Mouse (Mus musculus) urinary bladder, postnatal 25 days (tissue): ENCODE results near the gene Kirrel.

Experiments used
- DNase-seq: peaks from one replicate; pipeline ENCODE4 v3.0.0; 2022; ENCODE audit warnings: low spot score

The Kirrel gene

DNA sequence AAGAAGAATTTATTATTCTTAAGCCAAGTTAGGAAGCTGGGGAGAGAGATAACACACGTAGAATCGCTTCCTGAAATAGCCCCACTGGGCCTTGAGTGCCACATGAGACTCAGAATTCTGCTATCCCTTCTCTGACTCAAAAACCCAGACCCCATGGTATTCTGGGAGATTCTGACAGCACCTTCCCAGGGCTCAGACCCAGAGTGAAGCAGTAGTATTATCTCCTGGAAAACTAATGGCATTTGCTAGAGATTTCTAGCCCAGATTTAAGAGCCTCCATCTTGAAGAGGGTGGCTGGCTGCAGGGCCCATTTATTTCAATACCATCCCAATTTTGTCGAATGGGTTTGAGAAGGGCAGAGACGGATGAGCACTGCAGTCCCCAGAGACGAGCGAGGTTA, 6.9 kb downstream of the Kirrel start:
- DNase-seq = no peak

DNA sequence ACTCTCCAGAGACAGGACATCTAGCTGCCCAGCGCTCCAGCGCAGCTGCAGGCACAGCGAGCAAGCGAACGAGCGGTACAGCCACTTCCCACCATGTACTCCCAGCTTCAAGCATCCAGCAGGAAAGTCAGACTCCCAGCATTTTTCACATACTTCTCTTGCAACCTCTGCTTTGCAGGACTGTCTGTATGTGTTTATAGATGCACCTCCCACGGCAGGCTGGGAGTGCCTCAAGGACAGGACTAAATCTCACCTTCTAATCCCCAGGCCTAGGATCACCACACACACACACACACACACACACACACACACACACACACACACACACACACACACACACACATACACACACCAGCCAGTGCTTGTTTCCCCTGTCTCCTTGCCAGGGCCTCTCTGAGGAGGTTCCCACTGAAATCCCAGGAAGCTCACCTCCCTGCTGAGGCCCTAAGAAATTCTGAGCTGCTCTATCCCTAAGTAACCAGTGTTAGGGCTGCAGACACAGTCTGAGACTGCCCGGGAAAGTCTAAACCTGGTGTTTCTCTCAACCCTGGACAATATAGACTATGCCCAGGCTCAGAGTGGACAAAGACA, 9.2 kb downstream of the Kirrel start:
- no peak for DNase-seq

GRCm38 (mm10) chr3:87164099-87164815, 10.3 kb downstream of the Kirrel start:
- DNase-seq = peak; percentile 0

- DNase-seq = no peak
Observed at GRCm38 (mm10) chr3:87163116-87163515, 11.4 kb downstream of the Kirrel start.

DNA sequence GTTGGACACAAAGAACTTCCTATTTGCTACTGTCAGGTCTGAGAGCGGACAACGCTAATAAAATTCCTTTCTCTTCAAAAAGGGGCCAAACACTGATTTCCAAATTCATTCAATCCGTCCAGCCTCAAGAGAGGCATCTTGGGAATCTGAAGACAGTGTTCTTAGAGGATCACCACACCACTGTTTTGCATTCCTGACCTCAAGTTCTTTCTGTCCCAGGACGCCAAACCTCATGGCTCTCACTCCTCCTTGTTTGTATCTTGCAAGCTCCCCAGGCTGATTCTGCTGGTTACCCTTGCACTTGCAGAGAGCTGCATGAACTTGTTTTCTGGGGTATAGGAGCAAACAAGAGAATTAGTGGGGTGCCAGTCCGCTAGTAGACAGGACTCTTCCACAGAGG, 12.2 kb downstream of the Kirrel start:
- DNase-seq = no peak

GRCm38 (mm10) chr3:87161601-87162000, 12.9 kb downstream of the Kirrel start:
- no peak for DNase-seq

GRCm38 (mm10) chr3:87160819-87161509, 13.6 kb downstream of the Kirrel start:
- DNase-seq = no peak

GRCm38 (mm10) chr3:87159190-87159589, 15.4 kb downstream of the Kirrel start:
- no peak for DNase-seq

DNA sequence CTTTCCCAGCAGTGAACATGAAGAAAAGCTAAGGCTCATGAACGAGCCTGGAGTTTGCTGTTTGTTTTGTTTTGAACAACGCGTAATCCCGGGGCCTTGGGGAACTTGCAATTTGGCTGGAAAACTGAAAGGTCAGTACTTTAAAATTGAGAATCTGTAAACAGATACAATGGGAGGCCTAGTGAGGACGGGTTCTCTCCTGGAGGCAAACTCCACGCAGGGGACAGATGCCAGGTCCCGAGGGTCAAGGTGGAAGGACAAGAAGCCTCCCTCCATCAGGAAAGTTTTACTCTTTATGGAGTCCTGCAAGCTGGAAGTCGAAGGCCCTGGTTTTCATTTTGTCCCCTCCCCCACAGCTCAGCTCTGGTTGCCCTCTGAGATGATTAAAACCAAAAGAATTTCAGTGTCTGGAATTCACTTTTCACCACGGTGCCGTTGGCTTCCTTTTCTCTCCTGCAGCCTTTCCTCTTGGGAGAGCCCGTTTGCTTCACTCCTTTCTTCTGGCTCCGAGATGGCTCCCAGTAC, 16.7 kb downstream of the Kirrel start:
- DNase-seq = no peak

GRCm38 (mm10) chr3:87157297-87157696, 17.2 kb downstream of the Kirrel start:
- DNase-seq = no peak

DNA sequence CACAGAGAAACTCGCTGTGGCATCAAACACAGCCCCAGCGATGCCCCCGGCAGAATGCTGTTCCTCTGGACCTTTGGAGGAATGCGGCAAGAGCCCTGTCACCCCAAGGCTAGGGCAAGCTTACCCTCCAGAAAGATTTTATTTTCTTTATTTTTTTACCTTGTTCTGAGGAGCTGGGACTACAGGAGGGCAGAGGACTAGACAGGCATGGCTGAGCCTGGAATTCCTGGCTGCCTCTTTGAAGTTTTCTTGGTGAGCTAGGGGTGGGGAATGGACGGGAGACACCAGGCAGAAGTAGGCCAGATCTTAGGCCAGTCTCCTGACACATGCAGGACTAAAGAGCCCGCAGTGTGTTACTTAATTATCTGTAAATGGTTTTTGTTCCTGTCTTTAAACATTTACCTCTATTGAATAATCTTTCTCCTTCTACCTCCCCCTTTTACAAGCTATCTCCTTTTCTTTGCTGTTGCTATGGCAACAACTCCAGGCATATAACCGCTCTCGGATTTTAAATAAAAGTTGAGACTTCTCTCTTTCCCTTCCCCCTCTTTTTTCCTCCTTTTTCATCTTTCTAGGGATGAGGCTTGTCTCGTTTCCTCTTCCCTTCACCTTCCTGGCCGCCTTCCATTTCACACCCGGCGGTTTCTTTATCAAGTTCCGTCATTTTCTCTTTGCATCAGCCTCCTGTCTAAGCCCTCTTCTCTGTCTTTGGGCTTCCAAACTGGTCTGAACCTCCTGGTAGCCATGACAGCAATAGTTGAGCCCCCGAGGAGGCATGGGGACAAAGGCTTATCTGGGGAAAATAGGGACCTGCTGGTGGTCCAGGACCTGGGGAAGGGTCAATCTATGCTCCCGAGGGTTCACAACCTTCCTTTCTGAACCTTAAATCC, 19.9 kb downstream of the Kirrel start:
- DNase-seq = no peak

- no peak for DNase-seq
Observed at GRCm38 (mm10) chr3:87153038-87153437, 21.5 kb downstream of the Kirrel start.

- DNase-seq = no peak
Observed at GRCm38 (mm10) chr3:87152111-87152738, 22.3 kb downstream of the Kirrel start.

DNA sequence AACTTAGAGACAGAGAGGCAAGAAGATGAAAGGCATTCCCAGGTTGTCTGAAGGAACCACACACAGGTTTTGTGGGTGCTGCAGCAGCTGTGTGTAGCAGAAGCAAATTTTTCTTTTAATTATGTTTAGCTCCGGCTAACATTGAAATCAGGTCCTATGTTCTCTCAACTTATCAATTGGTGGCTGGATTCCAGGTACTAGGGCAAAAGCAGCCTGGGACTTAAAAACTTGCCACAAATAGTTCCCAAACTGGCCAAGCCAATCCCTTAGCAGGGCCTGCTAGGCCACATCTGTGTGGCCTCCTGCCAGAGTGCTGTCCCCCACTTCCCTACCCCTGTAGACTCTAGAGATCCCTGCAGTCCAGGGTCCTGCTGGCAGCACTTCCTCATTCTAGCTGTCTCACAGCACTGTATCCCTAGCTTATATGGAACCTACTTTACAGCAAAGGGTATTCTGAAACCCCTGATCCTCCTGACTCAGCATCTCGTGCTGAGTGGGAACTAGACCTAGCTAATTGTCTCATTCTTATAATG, 23.2 kb downstream of the Kirrel start:
- DNase-seq = no peak

GRCm38 (mm10) chr3:87150689-87151244, 23.8 kb downstream of the Kirrel start:
- no peak for DNase-seq

- DNase-seq = no peak
Observed at GRCm38 (mm10) chr3:87150056-87150688, 24.4 kb downstream of the Kirrel start.

DNA sequence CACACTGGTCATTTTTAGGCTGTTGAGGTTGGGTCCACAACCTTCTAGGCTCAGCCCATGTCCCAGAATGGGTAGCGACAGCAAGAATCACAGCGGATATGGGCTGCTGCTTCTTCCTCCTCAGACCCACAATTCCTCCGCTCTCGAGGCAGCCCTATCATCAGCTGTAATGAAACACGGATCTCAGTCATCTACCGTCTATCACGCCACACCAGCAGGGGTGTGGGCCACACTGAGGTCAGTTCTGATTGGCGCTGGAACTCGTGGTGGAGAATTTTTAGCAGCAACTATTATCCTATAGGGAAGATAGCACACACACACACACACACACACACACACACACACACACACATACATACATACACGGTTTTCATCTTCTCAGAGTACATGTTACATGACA, 25.1 kb downstream of the Kirrel start:
- DNase-seq = no peak

- no peak for DNase-seq
Observed at GRCm38 (mm10) chr3:87144476-87145240, 29.9 kb downstream of the Kirrel start.

DNA sequence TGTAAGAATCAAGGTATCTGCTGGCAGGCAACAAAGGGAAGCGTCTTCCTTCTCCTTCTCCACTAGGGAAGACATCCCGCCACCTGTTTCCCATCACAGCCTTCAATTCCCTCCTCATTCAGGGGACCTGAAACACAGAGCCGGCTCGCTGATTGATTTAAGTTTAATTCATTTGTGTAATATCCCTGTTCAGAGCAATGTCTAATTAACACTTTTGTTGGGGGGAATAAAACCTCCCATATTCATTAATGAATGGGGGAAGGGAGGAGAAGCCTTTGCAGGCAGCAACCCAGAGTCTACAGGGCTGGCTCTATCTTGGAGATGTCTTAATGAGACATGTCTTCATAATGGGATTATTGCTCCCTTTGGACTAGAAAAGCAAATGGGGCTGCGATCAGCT, 34.3 kb downstream of the Kirrel start:
- DNase-seq = no peak

- no peak for DNase-seq
Observed at GRCm38 (mm10) chr3:87136782-87137181, 37.8 kb downstream of the Kirrel start.
